Mouse (Mus musculus) large intestine, adult 2 months (tissue): Measurements from ENCODE around the gene Flii. TPM values are rescaled to one million over a fixed set of nuclear protein-coding genes. Genes with fewer than 3 reads are reported as not detected.

ENCODE experiments used
- DNase-seq: peaks from one replicate; pipeline ENCODE4 v3.0.0-alpha.2; 2012; ENCODE audit warnings: low read depth, low spot score
- WGBS: fragments of 180-500 bp; shearing (Covaris S2); methylation state at CpG from one replicate; pipeline ENCODE4 v1.1.7; 2018; 5-methylcytosine and 5-hydroxymethylcytosine counted together
- polyA plus RNA-seq: library from polyadenylated mRNA; depleted of rRNA; stranded (reverse); fragments of >200 nt; gene quantifications from 2 replicates; pipeline ENCODE4 v1.2.3, GENCODE M21; 2012; rRNA removed

The Flii gene
- polyA plus RNA-seq, result 230 and 253 TPM in 2 replicates

DNA sequence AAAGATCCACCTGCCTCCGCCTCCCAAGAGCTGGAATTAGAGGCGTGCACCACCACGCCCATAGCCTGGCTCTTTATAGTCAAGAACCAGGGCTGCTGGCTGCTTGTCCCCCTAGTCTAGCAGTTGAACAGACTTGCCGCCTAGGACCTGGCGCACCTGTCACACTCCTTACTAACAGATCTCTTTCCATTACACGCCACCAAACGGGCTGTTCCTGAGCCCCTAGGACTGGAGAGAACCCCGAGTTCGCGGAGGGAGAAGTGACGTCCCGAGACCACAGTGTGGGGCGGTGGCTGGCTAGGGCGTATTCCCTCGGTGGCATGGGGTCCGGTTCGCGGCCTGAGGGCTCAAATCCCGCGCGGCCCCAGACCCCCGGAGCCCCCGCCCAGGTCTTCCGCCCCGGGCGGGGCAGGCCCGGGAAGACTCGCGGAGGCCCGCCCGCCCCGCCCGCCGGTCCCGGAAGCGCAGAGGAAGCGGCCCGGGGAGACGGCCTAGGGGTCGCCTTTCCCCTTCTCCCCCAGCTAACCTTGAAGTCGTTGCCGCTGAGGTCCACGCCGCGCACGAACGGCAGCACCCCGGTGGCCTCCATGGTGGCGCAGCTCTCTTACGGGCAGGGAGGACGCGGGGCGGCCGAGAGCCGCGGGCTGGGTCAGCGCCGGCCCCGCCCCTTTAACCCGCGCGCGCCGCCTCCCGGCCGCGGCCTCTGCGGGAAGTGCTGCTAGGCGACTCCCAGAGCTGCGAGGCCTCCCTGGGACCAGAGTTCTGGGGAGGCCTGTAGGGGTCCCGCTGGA lies at the start of gene Flii:
Flii (minus strand) TSS at position 663 of the 791 bp plus-strand sequence.
- DNase-seq, result peak; percentile 50
- under 1% methylated on average over 71 of the region's 71 CpGs for WGBS

DNA sequence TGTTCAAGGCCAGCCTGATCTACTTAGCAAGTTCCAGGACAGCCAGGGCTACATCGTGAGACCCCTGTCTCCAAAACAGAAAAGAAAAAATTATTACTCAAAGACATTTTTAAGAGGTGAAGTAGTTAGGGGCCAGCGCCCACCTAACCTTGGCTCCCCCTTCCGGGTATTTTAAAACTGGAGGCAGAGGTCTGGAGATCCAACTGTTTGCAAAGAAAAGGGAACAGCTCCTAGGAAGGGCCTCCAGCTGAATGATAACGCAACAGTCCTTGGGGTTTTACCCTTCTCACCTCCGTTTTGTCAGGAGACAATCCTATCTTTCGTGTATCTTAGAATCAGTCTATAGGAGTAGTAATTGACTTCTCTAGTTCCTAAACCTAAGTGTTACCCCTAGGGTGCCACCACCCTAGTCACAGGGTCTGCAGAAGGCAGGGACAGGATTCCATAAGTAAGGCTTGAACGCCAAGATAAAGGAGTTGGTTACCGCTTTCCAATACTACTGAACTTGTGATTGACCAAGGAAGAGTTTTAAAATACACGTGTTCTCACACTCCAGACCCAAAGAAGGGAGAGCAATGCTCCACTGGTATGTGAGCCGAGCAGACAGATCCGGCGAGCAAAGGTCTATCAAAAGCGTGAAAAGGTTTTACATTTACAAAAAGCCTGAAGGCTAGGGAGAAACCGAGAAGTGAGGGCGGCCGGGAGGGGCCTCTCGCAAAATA lies 49.2 kb upstream of the Flii start:
- DNase-seq, result no peak
- WGBS, result 1% methylated on average over 17 of the region's 17 CpGs

DNA sequence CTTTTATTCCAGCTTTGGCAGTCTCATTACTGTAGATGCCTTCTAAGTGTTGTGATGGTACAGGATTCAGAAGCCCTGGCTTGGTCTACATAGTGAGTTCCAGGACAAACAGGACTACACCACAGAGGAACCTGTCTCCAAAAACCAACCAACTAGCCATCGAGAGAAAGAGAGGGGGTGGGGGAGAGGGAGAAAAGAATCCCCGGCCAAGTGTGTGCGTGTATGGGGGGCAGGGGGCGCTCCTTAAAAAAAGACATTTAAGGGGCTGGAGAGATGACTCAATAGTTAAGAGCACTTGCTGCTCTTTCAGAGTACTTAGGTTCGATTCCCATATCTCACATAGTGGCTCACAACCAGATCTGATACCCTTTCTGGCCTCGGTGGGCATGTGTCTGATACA lies 48.5 kb upstream of the Flii start:
- no peak for DNase-seq
- 63% methylated on average over 6 of the region's 6 CpGs for WGBS

GRCm38 (mm10) chr11:60774841-60775240 lies 47.8 kb upstream of the Flii start:
- no peak for DNase-seq
- WGBS, result 27% methylated on average over 1 of the region's 1 CpGs

DNA sequence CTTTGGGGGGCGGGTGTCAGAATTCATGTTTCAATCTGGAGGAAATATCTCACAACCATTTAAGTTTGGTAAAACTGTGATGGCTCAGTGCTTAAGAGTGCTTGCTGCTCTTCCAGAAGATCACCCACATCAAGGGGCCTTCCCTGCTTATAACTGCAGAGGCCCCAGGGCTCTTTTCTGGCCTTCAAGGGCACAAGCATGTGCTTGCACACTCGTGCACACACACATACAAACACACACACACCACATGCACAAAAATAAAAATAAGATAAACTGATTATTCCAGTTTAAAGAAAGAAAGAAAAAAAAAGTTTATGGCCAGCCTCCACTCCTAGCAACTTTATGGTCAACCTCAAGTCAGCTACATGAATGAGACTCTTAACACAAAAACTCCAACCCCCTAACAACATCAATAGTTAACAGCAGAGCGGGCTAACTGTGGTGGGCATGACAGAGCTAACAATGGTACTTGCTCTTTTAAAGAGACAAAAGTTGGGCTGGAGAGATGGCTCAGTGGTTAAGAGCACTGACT lies 47.2 kb upstream of the Flii start:
- no peak for DNase-seq
- WGBS, result 81% methylated on average over 3 of the region's 3 CpGs

DNA sequence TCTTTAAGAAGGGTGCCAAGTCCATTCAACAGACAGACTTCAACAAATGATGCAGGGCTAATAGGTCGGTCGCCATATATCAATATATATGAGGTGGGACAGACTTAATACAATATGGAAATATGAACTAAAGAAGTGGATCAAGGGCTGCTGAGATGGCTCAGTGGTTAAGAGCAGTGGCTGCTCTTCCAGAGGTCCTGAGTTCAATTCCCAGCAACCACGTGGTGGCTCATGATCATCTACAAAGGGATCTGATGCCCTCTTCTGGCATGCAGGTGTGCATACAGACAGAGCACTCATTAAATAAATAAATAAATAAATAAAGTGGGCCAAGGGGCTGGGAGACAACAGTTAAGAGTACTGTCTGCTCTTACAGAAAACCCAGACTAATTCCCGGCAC lies 45.1 kb upstream of the Flii start:
- 82% methylated on average over 4 of the region's 4 CpGs for WGBS
- no peak for DNase-seq

- WGBS, result 93% methylated on average over 3 of the region's 3 CpGs
- no peak for DNase-seq
These were observed 43.7 kb upstream of the Flii start for GRCm38 (mm10) chr11:60770776-60771175.

DNA sequence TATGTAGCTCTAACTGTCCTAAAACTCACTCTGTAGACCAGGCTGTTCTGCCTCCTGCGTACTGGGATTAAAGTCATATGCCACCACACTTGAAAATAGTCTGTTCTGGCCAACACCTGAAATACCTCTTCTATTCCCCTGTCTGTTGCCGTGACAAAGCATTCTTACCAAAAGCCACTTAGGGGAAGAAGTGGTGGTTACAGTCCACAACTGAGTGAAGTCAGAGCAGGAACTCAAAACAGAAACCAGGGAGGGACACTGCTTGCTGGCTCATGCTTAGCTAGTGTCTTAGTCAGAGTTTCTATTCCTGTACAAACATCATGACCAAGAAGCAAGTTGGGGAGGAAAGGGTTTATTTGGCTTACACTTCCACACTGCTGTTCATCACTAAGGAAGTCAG lies 42.3 kb upstream of the Flii start:
- DNase-seq, result no peak
- whole genome bisulfite sequencing, result 73% methylated on average over 2 of the region's 2 CpGs

DNA sequence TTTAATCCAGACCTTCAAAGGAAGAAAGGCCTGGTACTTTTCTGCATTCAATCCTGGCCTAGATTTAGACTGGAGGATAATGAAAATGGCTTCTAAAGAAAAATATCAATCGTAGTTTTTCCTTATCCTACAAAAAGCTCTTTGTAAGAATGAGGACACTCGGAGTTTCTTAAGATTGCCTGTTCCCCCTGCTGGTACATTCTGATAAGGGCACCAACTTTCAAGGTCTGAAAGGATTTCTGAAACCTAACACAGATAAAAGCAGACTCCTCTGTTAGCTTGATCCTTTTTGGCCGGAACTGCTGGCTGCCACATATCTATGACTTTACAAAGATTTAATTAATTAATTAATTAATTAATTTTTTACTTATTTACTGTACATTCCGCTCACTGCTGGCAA lies 39.9 kb upstream of the Flii start:
- WGBS, result 89% methylated on average over 4 of the region's 4 CpGs
- no peak for DNase-seq

GRCm38 (mm10) chr11:60761681-60762080 lies 34.6 kb upstream of the Flii start:
- WGBS, result 85% methylated on average over 3 of the region's 3 CpGs
- DNase-seq, result no peak

DNA sequence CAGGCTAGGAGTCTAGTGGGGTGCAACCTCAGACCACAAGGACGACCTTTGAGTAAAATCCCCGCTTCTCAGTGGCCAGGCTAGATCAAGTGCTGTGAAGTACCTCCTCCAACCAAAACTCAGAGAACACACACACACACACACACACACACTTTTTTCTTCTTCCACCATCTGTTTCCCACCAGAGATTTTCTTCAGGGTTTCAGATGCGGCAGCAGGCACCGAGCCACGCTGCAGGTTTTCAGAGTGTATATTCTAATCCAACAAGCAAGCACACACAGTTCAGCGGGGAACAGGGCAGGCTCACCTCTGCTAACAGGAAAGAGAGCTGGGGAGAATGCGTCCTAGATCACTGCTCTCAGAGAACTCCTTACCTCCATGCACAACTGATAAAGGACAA lies 28.5 kb upstream of the Flii start:
- no peak for DNase-seq
- WGBS, result 94% methylated on average over 7 of the region's 7 CpGs

- WGBS, result 65% methylated on average over 3 of the region's 3 CpGs
- no peak for DNase-seq
These were observed 13.3 kb upstream of the Flii start for GRCm38 (mm10) chr11:60740321-60740720.

GRCm38 (mm10) chr11:60737450-60737849 lies 10.4 kb upstream of the Flii start:
- DNase-seq, result no peak

DNA sequence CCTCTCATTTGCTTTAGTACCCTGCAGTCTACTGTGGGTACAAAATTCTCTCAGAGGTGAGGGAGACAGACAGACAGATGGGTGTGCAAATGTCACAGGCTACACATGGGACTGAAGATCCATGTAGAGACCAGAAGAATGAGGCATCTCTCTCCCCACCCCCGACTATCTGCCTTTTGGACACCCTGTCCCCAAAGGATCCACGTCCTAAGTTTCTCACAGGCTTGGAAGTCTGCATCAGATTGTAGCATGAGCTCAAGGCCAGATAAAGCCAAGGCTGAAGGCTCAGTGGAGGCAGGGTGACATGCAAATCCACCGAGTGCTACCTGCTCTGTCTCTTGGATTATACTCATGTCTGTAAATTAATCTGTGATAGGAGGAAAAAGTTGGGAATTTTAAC lies 9.4 kb upstream of the Flii start:
- DNase-seq, result no peak
- 79% methylated on average over 3 of the region's 3 CpGs for WGBS

DNA sequence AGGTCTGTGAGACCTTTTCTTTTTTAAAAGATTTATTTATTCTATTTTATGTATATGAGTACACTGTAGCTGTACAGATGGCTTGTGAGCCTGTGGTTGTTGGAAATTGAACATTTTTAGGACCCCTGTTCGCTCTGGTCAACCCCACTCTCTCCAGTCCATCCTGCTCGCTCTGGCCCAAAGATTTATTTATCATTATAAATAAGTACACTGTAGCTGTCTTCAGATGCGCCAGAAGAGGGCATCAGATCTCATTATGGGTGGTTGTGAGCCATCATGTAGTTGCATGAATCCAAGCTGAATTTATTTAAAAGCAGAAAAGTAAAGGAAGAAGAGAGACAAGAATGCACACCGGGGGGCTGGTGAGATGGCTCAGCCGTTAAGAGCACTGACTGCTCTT lies 8.1 kb upstream of the Flii start:
- 77% methylated on average over 5 of the region's 5 CpGs for WGBS
- no peak for DNase-seq

- WGBS, result 20% methylated on average over 2 of the region's 2 CpGs
These were observed 7.1 kb upstream of the Flii start for GRCm38 (mm10) chr11:60734206-60734605.

GRCm38 (mm10) chr11:60731251-60731650 lies 4.2 kb upstream of the Flii start:
- WGBS, result 93% methylated on average over 14 of the region's 14 CpGs
- DNase-seq, result no peak

More at GRCm38 (mm10) chr11:60734206-60734605, 7.1 kb upstream of the Flii start:
- peak; percentile 18 for DNase-seq

GRCm38 (mm10) chr11:60730169-60730568 lies 3.1 kb upstream of the Flii start:
- DNase-seq, result no peak
- 66% methylated on average over 9 of the region's 9 CpGs for WGBS

DNA sequence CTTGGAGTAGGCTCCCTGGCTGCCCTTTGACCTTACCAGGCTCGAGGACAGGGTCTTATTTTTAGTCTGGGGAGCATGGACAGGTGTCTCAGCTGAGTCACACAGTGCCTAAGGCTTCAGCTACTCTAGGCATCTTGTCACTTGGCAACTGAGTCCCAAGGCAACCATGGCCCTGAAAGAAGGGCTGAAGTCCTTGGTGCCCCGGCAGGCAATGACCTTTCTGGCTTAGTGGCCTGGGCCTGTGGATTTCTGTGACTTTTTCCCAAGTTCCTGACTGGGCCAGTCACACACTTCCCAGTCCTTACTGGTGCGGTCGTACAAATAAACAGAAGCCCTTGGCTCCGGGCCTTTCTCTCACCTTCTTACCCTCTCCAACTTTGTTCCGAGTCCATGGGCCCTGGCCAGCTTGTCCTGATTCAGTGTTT lies 2.2 kb upstream of the Flii start:
- 59% methylated on average over 6 of the region's 6 CpGs for WGBS
- DNase-seq, result no peak

DNA sequence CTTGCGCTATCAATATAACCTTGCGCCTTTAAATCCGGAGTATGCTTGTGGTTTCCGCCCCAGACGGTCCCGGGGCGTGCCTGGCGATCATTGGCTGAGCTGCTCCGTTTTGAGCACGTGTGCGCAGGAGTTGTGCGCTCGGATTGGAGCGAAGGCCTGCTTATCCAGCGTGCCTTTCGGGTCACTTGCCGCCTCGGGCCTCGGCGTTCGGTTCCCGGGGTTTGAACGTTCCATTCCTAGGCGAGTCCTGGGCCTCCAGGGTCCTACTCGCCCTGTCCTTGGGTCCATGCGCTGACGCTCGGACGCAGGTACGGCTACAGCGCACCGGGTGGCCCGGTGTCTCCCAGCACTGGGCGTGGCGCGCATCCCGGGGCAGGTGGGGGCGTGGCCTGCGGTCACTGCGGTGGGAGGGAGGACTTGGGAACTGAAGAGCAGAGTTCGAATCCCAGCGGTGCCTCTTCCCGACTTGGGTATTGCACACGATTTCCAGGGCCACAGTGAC lies 1.2 kb upstream of the Flii start, which contains the start of gene Mief2:
Mief2 (plus strand) TSS at position 139 of the 502 bp plus-strand sequence.
- DNase-seq, result peak; percentile 86
- WGBS, result under 1% methylated on average over 44 of the region's 44 CpGs
